Mouse (Mus musculus) cortical plate, adult 2 months (tissue): Measurements from ENCODE around the gene Taf5l. TPM values are rescaled to one million over a fixed set of nuclear protein-coding genes. Genes with fewer than 3 reads are reported as not detected.

Experiments
- H3K27ac ChIP-seq: fragments of 200-500 bp; 2 replicates; pipeline ENCODE4 v1.5.1; 2012; ENCODE audit warnings: low read length, control low read depth, inconsistent platforms; ENCODE audit not compliant: insufficient read depth
- H3K4me1 ChIP-seq: fragments of 200-500 bp; 2 replicates; pipeline ENCODE4 v1.6.1; 2011; ENCODE audit warnings: low read length; ENCODE audit not compliant: control insufficient read depth, insufficient read depth
- H3K4me3 ChIP-seq: fragments of 200-500 bp; 2 replicates; pipeline ENCODE4 v1.5.1; 2011; ENCODE audit warnings: mild to moderate bottlenecking, low read length, control low read depth; ENCODE audit not compliant: insufficient read depth
- CTCF ChIP-seq: fragments of 200-500 bp; IDR thresholded peaks from 2 replicates; pipeline ENCODE4 v1.5.1; 2011; ENCODE audit warnings: mild to moderate bottlenecking, control low read depth, low read length; ENCODE audit not compliant: insufficient read depth; ENCODE audit errors: extremely low read depth
- POLR2A ChIP-seq: fragments of 200-500 bp; IDR thresholded peaks from 2 replicates; pipeline ENCODE4 v1.6.1; 2011; ENCODE audit warnings: mild to moderate bottlenecking, low read length, control low read depth; ENCODE audit not compliant: insufficient read depth; ENCODE audit errors: extremely low read depth
- polyA plus RNA-seq: library from polyadenylated mRNA; depleted of rRNA; stranded (reverse); fragments of >200 nt; gene quantifications from 2 replicates; pipeline ENCODE4 v1.2.3, GENCODE M21; 2012

The Taf5l gene
- polyA plus RNA-seq, 1 experiment: 17.0 TPM

DNA sequence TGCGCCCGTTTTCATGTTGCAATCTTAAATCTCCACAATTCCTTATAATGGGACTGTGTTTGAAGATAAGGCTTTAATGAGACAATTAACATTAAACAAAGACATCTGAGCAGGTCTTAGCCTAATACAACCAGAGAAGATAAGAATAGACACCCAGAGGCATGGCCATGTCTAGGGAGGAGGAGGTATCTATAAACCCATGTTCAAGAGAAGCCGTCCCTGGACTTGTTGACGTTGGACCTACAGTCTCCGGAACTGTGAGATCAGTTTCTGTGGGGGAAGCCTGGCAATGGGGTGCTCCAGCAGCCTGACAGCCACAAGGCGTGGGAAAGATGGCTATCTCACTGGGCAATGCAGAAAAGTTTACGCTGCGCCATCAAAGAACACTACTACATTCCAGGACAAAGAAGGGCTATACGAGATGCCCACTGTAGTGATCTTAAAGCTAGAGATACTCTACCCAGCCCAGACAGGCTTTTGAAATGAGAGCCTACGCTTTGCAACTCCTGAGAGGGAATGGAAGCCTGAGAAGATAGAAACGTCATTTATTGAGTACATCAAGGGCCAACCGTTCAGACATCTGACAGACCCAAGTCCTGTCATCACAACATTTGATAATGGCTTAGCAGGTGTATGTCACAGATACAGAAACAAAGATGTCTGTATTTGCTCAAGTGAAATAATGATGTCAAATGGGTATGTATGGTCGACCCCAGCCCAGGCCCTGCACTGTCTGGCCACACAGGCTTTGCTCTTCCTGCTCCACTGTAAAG lies 30.7 kb downstream of the Taf5l start:
- no peaks in the 10 kb centered on the region for H3K4me1 ChIP-seq
- TF ChIP-seq CTCF (no peak), POLR2A (no peak)
- H3K4me3 ChIP-seq: no peak overlapping the region
- H3K27ac ChIP-seq: no peak overlapping the region

GRCm38 (mm10) chr8:123989128-123989527 lies 32.1 kb downstream of the Taf5l start:
- no peak for TF ChIP-seq POLR2A
- no peak for TF ChIP-seq CTCF
- H3K4me3 ChIP-seq: no peak overlapping the region
- H3K27ac ChIP-seq: no peak overlapping the region
- H3K4me1 ChIP-seq: no peaks in the 10 kb centered on the region

- no peak overlapping the region for H3K27ac ChIP-seq
- H3K4me1 ChIP-seq: no peaks in the 10 kb centered on the region
- no peak overlapping the region for H3K4me3 ChIP-seq
- TF ChIP-seq CTCF (no peak), POLR2A (no peak)
Measured at GRCm38 (mm10) chr8:123988605-123989038, 32.6 kb downstream of the Taf5l start.

DNA sequence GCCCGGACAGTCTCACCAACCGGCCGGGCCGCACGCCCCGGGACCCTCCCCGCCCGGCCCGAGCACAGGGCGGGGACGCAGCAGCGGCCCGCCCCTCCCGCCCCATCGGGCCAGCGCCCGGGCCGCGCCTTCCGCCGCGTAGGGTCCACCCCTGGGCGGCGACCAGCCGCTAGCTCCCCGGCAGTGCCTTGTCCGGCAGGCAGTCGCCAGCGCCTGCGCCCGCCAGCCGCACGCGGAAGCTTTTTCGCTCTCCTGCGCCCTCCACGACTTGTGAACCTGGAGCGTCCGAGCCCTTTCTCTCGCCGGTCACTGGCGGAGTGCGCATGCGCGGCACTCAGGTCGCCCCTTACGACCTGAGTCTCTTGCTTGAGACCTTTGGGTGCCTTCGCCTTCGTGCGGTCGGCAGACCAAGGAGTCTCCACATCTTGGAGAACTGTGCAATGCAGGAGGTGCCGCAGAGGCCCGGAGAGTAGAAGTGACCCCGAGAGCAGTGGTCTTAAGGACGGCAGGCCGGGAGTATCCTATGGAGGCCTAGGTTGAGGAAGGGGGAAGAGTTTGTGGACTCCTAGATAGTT lies 38.3 kb downstream of the Taf5l start, which contains the start of gene Abcb10:
TSS of gene Abcb10 (minus strand) at position 297 of the 575 bp plus-strand sequence.
- H3K4me3 ChIP-seq: peak within 1 kb of the TSS; percentile 63
- no peaks in the 10 kb centered on the region; the same call in 1 of the 2 replicates for H3K4me1 ChIP-seq
- TF ChIP-seq POLR2A: peak; percentile 32; the same call in 1 of the 2 replicates
- TF ChIP-seq CTCF: no peak
- peak within 1 kb of the TSS; percentile 14; the same call in 1 of the 2 replicates for H3K27ac ChIP-seq

DNA sequence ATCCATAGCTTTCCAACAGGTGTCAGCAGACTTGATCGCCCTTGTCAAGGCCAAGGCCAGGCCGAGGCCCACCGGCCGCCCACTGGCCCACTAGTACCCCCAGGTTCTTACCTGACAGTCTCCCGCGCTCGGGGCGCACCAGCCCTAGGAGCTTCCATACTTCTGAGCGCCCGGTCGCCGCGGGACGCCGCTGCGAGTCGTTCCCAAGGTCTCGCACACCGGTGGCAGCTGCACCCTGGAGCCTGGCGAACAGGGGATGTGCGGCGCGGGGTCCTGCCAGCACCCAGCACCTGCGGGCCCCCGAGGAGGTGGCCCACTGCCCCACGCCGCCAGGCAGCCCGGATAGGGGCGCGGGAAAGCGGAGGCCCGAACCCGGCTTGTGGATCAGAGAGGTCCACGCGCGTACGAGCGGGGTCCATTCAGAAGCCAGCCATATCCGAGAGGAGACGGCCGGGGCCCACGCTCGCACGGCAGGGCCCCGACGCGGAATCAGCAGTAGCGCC lies 38.9 kb downstream of the Taf5l start:
- Histone ChIP-seq H3K27ac (no peak overlapping the region), H3K4me1 (no peaks in the 10 kb centered on the region; the same call in 1 of the 2 replicates), H3K4me3 (peak overlapping the region; percentile 63)
- no peak for TF ChIP-seq CTCF
- no peak for TF ChIP-seq POLR2A

DNA sequence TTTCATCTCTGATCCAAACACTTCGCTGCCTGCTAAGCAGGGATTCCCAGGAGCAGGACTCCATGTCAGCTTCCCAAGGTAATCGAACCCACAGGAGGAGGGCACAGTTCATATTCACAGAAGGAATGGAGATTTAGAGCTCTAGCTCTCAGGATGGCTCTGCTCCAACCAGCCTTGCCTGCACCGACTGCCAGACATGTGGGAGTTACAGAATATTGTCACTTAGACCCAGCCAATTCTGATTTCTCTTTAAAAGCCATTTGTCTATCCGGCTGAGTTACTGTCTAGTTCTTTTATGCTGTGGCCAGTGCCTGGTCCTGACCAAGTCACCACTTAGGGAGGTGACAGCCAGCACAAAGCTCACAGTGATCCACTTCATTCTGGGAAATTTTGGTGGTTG lies 39.5 kb downstream of the Taf5l start:
- no peak for TF ChIP-seq CTCF
- no peak for TF ChIP-seq POLR2A
- peak overlapping the region; percentile 63; the same call in 1 of the 2 replicates for H3K4me3 ChIP-seq
- no peaks in the 10 kb centered on the region; the same call in 1 of the 2 replicates for H3K4me1 ChIP-seq
- H3K27ac ChIP-seq: no peak overlapping the region

DNA sequence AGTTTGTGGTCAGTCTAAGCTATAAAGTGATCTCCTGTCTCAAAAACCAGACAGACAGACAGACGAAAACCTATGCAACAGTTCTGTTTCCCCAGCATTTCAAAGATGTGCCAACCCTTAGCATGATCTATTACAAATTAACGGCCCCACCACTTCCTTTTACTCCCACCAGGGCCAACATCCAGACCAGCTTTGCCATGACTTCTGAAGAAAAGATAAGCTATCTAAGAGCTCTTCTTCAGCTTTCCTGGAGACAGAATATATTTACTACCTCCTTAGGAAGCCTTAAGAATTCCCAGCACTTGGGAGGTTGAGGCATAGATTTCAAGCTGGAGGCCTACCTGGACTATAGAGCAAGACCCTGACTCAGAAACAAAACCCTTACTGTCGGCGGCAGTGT lies 41.0 kb downstream of the Taf5l start:
- no peaks in the 10 kb centered on the region; the same call in 1 of the 2 replicates for H3K4me1 ChIP-seq
- no peak overlapping the region for H3K4me3 ChIP-seq
- no peak overlapping the region for H3K27ac ChIP-seq
- TF ChIP-seq CTCF (no peak), POLR2A (no peak)

GRCm38 (mm10) chr8:123978926-123979325 lies 42.3 kb downstream of the Taf5l start:
- Histone ChIP-seq H3K27ac (no peak overlapping the region), H3K4me3 (no peak overlapping the region), H3K4me1 (no peaks in the 10 kb centered on the region; the same call in 1 of the 2 replicates)
- TF ChIP-seq POLR2A: no peak

DNA sequence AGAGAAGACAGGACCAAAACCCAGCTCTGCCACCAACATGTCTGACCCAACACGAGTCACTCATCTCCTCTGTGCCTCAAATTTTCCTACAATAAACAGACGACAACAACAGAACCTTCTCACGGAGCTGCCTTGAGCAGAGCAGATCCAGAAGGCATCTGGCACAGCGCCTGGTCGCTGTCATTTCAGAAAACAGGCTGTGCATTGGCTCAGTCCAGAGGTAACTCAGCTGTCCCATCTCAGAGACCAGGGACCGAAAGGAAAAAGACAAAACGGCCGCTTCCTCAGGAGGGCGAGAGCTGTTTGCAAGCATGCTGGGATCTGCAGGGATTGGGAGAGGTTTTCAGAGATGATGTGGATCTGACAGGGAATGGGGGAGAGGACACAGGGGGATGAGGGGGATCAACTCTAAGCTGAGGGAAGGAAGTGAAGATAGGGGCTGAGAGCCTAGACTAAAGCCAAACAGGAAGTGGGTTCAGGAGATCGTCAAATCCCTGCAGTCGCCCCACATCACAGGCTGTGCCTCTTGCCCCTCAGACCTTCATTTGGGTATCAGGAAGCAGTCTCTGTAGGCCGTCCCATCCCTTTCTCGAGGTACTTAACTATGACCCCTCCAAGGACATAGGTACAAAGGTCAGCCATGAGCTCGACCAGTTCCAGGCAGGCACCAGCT lies 42.9 kb downstream of the Taf5l start:
- H3K4me3 ChIP-seq: no peak overlapping the region
- H3K27ac ChIP-seq: no peak overlapping the region
- TF ChIP-seq CTCF (no peak), POLR2A (no peak)
- no peaks in the 10 kb centered on the region; the same call in 1 of the 2 replicates for H3K4me1 ChIP-seq

GRCm38 (mm10) chr8:123977499-123977898 lies 43.7 kb downstream of the Taf5l start:
- Histone ChIP-seq H3K4me1 (no peaks in the 10 kb centered on the region; the same call in 1 of the 2 replicates), H3K4me3 (no peak overlapping the region), H3K27ac (no peak overlapping the region)
- TF ChIP-seq CTCF (no peak), POLR2A (no peak)

- Histone ChIP-seq H3K4me3 (no peak overlapping the region), H3K4me1 (no peaks in the 10 kb centered on the region; the same call in 1 of the 2 replicates), H3K27ac (no peak overlapping the region)
- TF ChIP-seq CTCF (no peak), POLR2A (no peak)
Measured at GRCm38 (mm10) chr8:123973495-123973894, 47.7 kb downstream of the Taf5l start.
